Mouse (Mus musculus) intestine, embryonic 16.5 days (tissue): ENCODE data around the gene Gpr84. TPM values are rescaled to one million over a fixed set of nuclear protein-coding genes. Genes with fewer than 3 reads are reported as not detected.

Experiments used
- ATAC-seq: fragments of 200-750 bp; cut with Nextera tagmentation; 2 replicates; pipeline ENCODE4 v1.8.0; 2017; ENCODE audit warnings: moderate TSS enrichment, moderate library complexity
- H3K27ac ChIP-seq: fragments of 300-500 bp; sonication (generic); 2 replicates; pipeline ENCODE4 v1.5.1; 2014; ENCODE audit warnings: mild to moderate bottlenecking, low read length
- H3K27me3 ChIP-seq: fragments of 300-500 bp; sonication (generic); replicated peaks from 2 replicates; pipeline ENCODE4 v1.6.1; 2014; ENCODE audit warnings: low read length, control low read depth, mixed read lengths; ENCODE audit not compliant: control insufficient read depth, insufficient read depth
- H3K36me3 ChIP-seq: fragments of 300-500 bp; sonication (generic); 2 replicates; pipeline ENCODE4 v1.6.1; 2014; ENCODE audit warnings: low read length, control low read depth; ENCODE audit not compliant: control insufficient read depth, insufficient read depth
- H3K4me1 ChIP-seq: fragments of 300-500 bp; sonication (generic); 2 replicates; pipeline ENCODE4 v1.6.1; 2014; ENCODE audit warnings: low read length, control low read depth, mixed read lengths; ENCODE audit not compliant: control insufficient read depth, insufficient read depth
- H3K4me2 ChIP-seq: fragments of 300-500 bp; sonication (generic); 2 replicates; pipeline ENCODE4 v1.6.1; 2014; ENCODE audit warnings: low read depth, low read length, control low read depth
- H3K4me3 ChIP-seq: fragments of 300-500 bp; sonication (generic); 2 replicates; pipeline ENCODE4 v1.5.1; 2014; ENCODE audit warnings: mild to moderate bottlenecking, low read length
- H3K9ac ChIP-seq: fragments of 300-500 bp; sonication (generic); 2 replicates; pipeline ENCODE4 v1.6.1; 2014; ENCODE audit warnings: low read depth, low read length
- H3K9me3 ChIP-seq: fragments of 300-500 bp; sonication (generic); 2 replicates; pipeline ENCODE4 v1.6.1; 2016; ENCODE audit warnings: low read length, control low read depth; ENCODE audit not compliant: control insufficient read depth
- WGBS: fragments of 180-500 bp; shearing (Covaris S2); extraction: QIAGEN DNeasy Blood & Tissue Kit; methylation state at CpG from one replicate; pipeline ENCODE4 v1.1.7; 2014; 5-methylcytosine and 5-hydroxymethylcytosine counted together
- polyA plus RNA-seq: library from polyadenylated mRNA; unstranded; fragments of >200 nt; fragmentation: Nextera tagmentation; extraction: Ambion mirVana; gene quantifications from 2 replicates; pipeline ENCODE4 v1.2.1, GENCODE M21; 2015

Gene Gpr84
- polyA plus RNA-seq, 1 experiment from 2014 or later = 0.09 TPM

GRCm38 (mm10) chr15:103339961-103340337 lies 29.5 kb upstream of the Gpr84 start, which contains the start of gene Zfp385a:
Gene Zfp385a, minus strand, starts transcription at chr15:103340093.
- Histone ChIP-seq H3K27ac (no peak within 1 kb of the TSS), H3K9me3 (no peaks in the 10 kb centered on the region), H3K4me1 (peaks cover 6% of the 10 kb centered on the region; the same call in 1 of the 2 replicates), H3K9ac (peak within 1 kb of the TSS; percentile 65), H3K36me3 (no peaks in the 10 kb centered on the region), H3K27me3 (peaks cover 33% of the 10 kb centered on the region), H3K4me3 (peak within 1 kb of the TSS; percentile 63), H3K4me2 (peak within 1 kb of the TSS; percentile 88)
- peak; percentile 44 for ATAC-seq
- WGBS = 1% methylated on average over 26 of the region's 26 CpGs

- no peak overlapping the region for H3K27ac ChIP-seq
- no peaks in the 10 kb centered on the region for H3K36me3 ChIP-seq
- peak overlapping the region; percentile 63 for H3K4me3 ChIP-seq
- H3K9me3 ChIP-seq = no peaks in the 10 kb centered on the region
- 9% methylated on average over 30 of the region's 31 CpGs for WGBS
- peaks cover 33% of the 10 kb centered on the region for H3K27me3 ChIP-seq
- H3K9ac ChIP-seq = peak overlapping the region; percentile 65
- peaks cover 6% of the 10 kb centered on the region; the same call in 1 of the 2 replicates for H3K4me1 ChIP-seq
- peak overlapping the region; percentile 88 for H3K4me2 ChIP-seq
- ATAC-seq = no peak; the same call in 1 of the 2 replicates
These were observed 29.0 kb upstream of the Gpr84 start for GRCm38 (mm10) chr15:103339166-103339960.

DNA sequence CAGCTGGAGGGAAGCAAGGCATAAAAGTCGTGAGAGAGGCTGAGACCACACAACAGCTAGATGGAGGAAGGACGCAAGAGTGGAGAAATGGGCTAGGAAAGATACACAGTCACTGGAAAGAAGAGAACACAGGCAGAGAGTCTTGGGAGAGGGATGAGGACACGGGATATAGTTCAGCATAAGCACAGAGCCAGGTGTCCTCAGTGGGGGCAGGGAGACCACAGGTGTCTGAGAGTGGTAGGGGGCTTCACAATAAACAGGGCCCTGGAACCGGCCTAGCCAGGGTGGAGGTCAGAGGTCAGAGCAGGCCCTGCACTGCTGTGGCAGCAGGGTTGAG lies 28.4 kb upstream of the Gpr84 start:
- H3K4me3 ChIP-seq = no peak overlapping the region
- H3K27ac ChIP-seq = no peak overlapping the region
- WGBS = 58% methylated on average over 4 of the region's 4 CpGs
- H3K27me3 ChIP-seq = peaks cover 33% of the 10 kb centered on the region
- ATAC-seq = no peak
- H3K9me3 ChIP-seq = no peaks in the 10 kb centered on the region
- H3K4me2 ChIP-seq = no peak overlapping the region
- H3K9ac ChIP-seq = no peak overlapping the region
- peaks cover 6% of the 10 kb centered on the region; the same call in 1 of the 2 replicates for H3K4me1 ChIP-seq
- no peaks in the 10 kb centered on the region for H3K36me3 ChIP-seq

GRCm38 (mm10) chr15:103336996-103337667 lies 26.7 kb upstream of the Gpr84 start:
- H3K4me2 ChIP-seq = no peak overlapping the region
- H3K9ac ChIP-seq = no peak overlapping the region
- no peak overlapping the region for H3K4me3 ChIP-seq
- no peaks in the 10 kb centered on the region for H3K36me3 ChIP-seq
- WGBS = 20% methylated on average over 11 of the region's 11 CpGs
- H3K9me3 ChIP-seq = no peaks in the 10 kb centered on the region
- H3K27me3 ChIP-seq = peaks cover 33% of the 10 kb centered on the region
- H3K27ac ChIP-seq = no peak overlapping the region
- peaks cover 6% of the 10 kb centered on the region; the same call in 1 of the 2 replicates for H3K4me1 ChIP-seq
- no peak for ATAC-seq

DNA sequence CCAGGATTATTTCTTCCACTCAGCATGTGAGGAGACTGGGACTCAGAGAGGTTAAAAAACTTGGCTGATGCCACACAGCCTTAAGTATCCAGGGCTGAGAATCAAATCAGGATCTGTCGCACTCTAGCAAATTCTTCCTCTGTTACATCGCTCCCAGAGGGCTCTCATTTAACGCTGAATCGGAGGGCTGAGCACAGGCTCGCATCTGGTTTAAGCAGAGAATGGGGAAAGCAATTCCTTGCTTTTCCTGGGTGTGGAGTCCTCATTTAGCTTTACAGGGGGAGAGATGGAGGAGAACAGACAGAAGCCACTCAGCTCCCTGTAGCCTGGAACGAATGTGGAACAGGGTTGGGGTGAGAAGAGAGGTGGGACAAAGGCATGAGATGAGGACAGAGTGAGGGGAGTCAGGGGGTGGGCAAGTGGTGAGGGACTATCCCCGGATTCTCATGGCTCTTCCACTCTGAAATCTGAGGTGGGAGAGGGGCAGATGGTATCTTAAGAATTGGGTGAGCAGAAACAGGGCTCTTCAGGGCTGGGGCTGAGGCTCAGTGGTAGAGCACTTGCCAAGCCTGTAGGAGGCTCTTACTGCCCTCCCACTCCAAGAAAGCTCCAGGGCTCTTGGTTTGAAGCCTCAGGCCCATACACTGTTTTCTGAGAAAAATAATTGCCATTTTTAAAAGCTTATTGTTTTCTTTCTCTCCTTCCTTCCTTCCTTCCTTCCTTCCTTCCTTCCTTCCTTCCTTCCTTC lies 25.2 kb upstream of the Gpr84 start:
- Histone ChIP-seq H3K27ac (no peak overlapping the region), H3K4me2 (no peak overlapping the region), H3K4me3 (no peak overlapping the region), H3K9ac (no peak overlapping the region), H3K36me3 (no peaks in the 10 kb centered on the region), H3K4me1 (peaks cover 6% of the 10 kb centered on the region; the same call in 1 of the 2 replicates), H3K9me3 (no peaks in the 10 kb centered on the region), H3K27me3 (peaks cover 22% of the 10 kb centered on the region)
- ATAC-seq = no peak
- WGBS = 34% methylated on average over 7 of the region's 7 CpGs

DNA sequence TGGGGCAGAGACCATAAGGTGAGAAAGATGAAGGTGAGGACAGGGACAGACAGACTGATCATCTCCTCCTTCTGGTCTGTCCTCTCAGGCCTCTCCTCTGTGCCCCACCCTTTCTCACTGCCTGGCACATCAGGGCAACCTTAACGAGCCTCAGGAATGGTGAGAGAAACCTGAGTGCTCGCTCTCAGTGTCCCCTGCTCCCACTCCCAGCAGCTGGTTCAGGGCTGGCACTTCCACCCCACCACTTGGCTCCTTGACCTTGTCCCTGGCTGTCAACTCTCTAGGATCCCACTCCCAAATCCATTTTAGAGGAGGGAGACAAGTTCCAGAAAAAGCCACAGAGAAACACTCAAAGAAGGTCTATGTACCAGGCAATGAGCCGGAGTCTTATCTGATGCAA lies 24.6 kb upstream of the Gpr84 start:
- Histone ChIP-seq H3K27ac (no peak overlapping the region), H3K4me2 (no peak overlapping the region), H3K4me3 (no peak overlapping the region), H3K36me3 (no peaks in the 10 kb centered on the region), H3K9me3 (no peaks in the 10 kb centered on the region), H3K27me3 (peaks cover 16% of the 10 kb centered on the region), H3K4me1 (peaks cover 6% of the 10 kb centered on the region; the same call in 1 of the 2 replicates), H3K9ac (no peak overlapping the region)
- no peak for ATAC-seq
- 64% methylated on average over 3 of the region's 3 CpGs for WGBS

DNA sequence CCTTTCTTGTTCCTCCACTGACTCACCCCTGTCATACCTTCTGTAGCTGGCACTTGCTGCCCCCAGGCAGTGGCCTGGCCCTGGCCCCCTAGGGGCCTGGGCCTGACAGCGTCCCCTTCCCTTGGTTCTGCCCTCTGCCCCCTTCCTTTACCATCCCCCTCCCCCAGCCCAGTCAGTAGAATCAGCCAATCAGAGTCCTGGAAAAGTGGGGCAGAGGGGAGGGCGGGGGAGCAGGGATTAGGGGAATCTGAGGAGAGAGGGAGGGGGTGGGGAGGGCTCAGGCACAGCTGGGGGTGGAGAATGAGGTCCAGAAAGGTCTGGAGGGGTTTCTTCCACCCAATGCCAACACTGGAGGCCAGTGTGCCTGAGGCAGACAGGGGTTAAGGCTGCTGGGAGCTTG lies 23.8 kb upstream of the Gpr84 start:
- Histone ChIP-seq H3K9me3 (no peaks in the 10 kb centered on the region), H3K36me3 (no peaks in the 10 kb centered on the region), H3K27ac (no peak overlapping the region), H3K4me1 (peaks cover 2% of the 10 kb centered on the region; the same call in 1 of the 2 replicates), H3K27me3 (peaks cover 12% of the 10 kb centered on the region), H3K4me2 (no peak overlapping the region), H3K4me3 (no peak overlapping the region), H3K9ac (no peak overlapping the region)
- WGBS = 18% methylated on average over 2 of the region's 2 CpGs
- ATAC-seq = no peak

DNA sequence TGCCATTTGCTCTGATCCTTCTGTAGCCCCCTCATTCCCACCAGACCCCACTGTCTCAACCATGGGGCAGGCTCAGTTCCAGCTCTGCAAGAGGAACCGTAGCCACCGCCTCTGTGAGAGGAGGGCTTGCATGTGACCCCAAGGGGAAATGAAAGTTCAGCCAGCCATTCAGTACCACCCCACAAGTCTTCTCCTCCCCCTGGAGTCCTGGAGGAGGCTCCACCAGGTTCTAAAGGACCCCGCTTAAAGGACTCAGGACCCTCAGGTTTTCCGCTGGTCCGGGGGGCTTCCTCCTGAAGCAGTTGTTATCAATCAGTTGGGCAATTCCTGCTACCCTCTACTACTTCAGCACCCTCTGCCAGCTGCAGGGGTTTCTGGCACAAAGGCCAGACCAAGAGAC lies 23.3 kb upstream of the Gpr84 start:
- ATAC-seq = no peak
- H3K4me3 ChIP-seq = no peak overlapping the region
- WGBS = 71% methylated on average over 5 of the region's 5 CpGs
- H3K27me3 ChIP-seq = peaks cover 8% of the 10 kb centered on the region; the same call in 1 of the 2 replicates
- no peaks in the 10 kb centered on the region for H3K9me3 ChIP-seq
- H3K4me1 ChIP-seq = no peaks in the 10 kb centered on the region
- no peaks in the 10 kb centered on the region for H3K36me3 ChIP-seq
- no peak overlapping the region for H3K9ac ChIP-seq
- H3K27ac ChIP-seq = no peak overlapping the region
- no peak overlapping the region for H3K4me2 ChIP-seq

DNA sequence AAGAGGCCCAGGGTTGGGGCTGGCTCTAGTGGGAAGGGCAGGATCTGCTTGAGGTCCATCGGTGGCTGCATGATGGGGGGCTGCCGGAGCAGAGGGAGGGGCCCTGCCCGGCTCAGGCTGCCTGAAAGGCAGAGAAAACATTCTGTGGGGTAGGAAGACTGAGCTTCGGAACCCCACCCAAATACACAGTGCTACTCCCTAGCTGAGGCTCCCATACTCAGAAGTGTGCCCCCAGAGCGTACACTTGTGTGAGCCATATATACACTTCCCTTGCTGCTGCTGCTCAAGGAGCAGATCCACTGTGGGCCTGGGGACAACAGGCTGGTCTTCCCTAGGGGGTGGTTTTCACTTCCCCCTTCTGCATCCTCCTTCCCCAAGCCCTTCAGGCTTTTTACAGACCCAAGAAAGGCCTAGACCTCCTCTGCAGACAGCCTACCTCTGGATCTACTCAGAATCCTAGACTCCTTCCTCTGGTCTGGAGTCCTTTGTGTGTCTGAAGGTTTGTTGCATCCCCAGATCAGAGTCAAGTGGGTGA lies 22.7 kb upstream of the Gpr84 start:
- WGBS = 68% methylated on average over 5 of the region's 5 CpGs
- Histone ChIP-seq H3K4me2 (no peak overlapping the region), H3K4me3 (no peak overlapping the region), H3K4me1 (no peaks in the 10 kb centered on the region), H3K27ac (no peak overlapping the region), H3K9me3 (no peaks in the 10 kb centered on the region), H3K9ac (no peak overlapping the region), H3K27me3 (peaks cover 3% of the 10 kb centered on the region; the same call in 1 of the 2 replicates), H3K36me3 (no peaks in the 10 kb centered on the region)
- ATAC-seq = no peak
